Mouse (Mus musculus) heart, adult 10 weeks (tissue): ENCODE measurements around the gene Sar1b. TPM values are rescaled to one million over a fixed set of nuclear protein-coding genes. Genes with fewer than 3 reads are reported as not detected.

Source experiments
- polyA plus RNA-seq: library from polyadenylated mRNA; stranded (reverse); fragments of 350-450 nt; fragmentation: Illumina TruSeq; extraction: RNeasy Lipid Tissue Mini Kit (QIAGEN cat#74804); gene quantifications from one replicate; pipeline ENCODE4 v1.2.3, GENCODE M21; 2014; ENCODE audit warnings: low read depth, low replicate concordance

Sar1b gene
- 162 TPM for polyA plus RNA-seq

DNA sequence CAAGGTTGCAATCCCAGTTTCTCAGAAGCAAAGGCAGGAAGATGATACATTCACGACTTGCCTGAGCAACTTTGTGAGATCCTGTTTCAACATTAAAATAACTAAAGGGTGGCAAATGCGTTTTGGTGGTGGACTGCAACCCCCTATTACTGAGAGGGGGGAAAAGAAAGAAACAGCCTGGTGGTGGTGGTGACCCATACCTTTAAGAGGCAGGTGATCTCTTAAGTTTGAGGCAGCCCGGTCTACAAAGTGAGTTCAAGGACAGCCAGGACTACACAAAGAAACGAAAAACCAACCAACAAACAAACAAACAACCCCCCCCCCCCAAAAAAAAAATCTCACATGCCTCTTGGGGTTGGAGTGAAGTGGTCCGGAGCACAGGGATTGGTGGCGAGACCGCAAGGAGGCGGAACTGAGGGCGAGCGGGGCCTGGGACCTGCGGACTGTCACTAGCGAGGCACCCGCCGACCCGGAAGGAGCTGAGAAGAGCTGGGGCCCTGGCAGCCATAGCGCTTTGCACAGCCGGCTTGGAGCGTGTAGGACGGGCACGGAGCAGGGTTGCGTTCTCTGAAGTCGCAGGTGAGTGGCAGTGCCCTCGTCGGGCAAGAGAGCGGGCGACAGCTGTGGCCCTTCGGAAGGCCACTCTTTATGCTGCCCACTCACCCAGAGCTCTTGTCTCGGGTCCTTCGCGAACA lies at the start of gene Sar1b, which contains the start of gene Sec24a:
Gene Sar1b (plus strand): TSS at position 475 of the 695 bp plus-strand sequence.
Gene Sec24a (minus strand): TSS at position 422 of the 695 bp plus-strand sequence.

Other genes with a start within 250 kb of the Sar1b start
- 12.3 TPM for gene Phykpl, start 178.9 kb upstream of the Sar1b start, polyA plus RNA-seq
- 138 TPM for gene Hnrnpab, start 156.8 kb upstream of the Sar1b start, polyA plus RNA-seq
- gene Nhp2, start 144.0 kb upstream of the Sar1b start, polyA plus RNA-seq, result 20.7 TPM
- gene Rmnd5b, start 127.8 kb upstream of the Sar1b start, polyA plus RNA-seq, result 17.4 TPM
- 6.6 TPM for gene N4bp3, start 112.8 kb upstream of the Sar1b start, polyA plus RNA-seq
- 2.4 TPM for gene D930048N14Rik, start 112.7 kb upstream of the Sar1b start, polyA plus RNA-seq
- 53.7 TPM for gene 0610009B22Rik, start 74.8 kb upstream of the Sar1b start, polyA plus RNA-seq
- gene Sec24a, start 53 bp upstream of the Sar1b start, polyA plus RNA-seq, result 8.9 TPM
- 7.3 TPM for gene Jade2, start 94.0 kb downstream of the Sar1b start, polyA plus RNA-seq
- 13.1 TPM for gene Cdkn2aipnl, start 204.0 kb downstream of the Sar1b start, polyA plus RNA-seq
- 565 TPM for gene Ube2b, start 237.1 kb downstream of the Sar1b start, polyA plus RNA-seq
- gene Cdkl3, start 240.5 kb downstream of the Sar1b start, polyA plus RNA-seq, result 5.8 TPM